Mouse (Mus musculus): ENCODE data around the gene Agtpbp1. TPM values are rescaled to one million over a fixed set of nuclear protein-coding genes. Genes with fewer than 3 reads are reported as not detected.

The Agtpbp1 gene
- polyA plus RNA-seq, 1 experiment = 50.1 TPM

DNA sequence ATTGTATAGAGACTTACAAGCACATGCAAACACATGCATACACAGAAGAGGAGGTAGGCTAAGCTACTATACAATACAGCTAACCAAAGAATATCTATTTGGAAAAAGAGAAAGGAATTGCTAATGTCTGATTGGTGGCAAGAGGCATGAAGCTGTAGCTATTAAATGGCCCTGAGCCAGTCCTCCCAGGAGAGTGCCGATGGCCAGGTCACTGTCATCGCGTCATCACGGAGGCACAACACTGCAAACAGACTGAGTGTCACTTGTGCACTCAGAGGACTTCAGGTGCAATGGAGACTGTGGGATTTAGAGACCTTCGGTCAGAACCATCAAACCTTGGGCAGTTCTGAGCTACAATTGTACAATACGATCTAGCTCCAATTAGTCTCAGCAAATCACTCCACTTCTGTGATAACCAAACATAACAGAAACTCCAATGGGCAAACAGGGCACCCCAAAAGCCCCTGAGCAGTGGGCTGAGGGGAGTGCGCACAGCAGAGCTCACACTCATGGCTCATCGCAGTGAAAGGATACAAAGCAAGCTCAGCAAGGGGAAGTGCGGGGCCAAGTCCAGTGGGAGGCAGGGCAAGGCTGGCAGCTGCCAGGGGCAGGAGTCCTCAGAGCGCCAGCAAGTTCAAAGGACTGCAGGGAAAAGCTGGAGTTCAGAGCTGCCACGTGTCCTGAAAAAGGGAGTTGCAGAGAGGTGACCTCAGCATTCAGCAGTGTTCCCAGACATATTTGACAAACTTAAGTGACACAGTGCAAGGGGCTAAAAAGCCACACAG, 130.8 kb downstream of the Agtpbp1 start:
- no peak for DNase-seq (ENCODE audit: low read depth)
- TF ChIP-seq CTCF (IDR thresholded peaks at IDR 0.05; ENCODE audit: borderline replicate concordance, extremely low read depth, insufficient read depth, insufficient read length) (no peak), POLR2A (IDR thresholded peaks at IDR 0.05; ENCODE audit: borderline replicate concordance, extremely low read depth, insufficient read depth, insufficient read length, poor library complexity, severe bottlenecking) (no peak)

- TF ChIP-seq CTCF (IDR thresholded peaks at IDR 0.05; ENCODE audit: borderline replicate concordance, extremely low read depth, insufficient read depth, insufficient read length) = no peak
- no peak for TF ChIP-seq POLR2A (IDR thresholded peaks at IDR 0.05; ENCODE audit: borderline replicate concordance, extremely low read depth, insufficient read depth, insufficient read length, poor library complexity, severe bottlenecking)
- no peak for DNase-seq (ENCODE audit: low read depth)
Observed at GRCm38 (mm10) chr13:59453582-59453981, 131.4 kb downstream of the Agtpbp1 start.

GRCm38 (mm10) chr13:59453045-59453444, 132.0 kb downstream of the Agtpbp1 start:
- no peak for DNase-seq (ENCODE audit: low read depth)
- TF ChIP-seq POLR2A (IDR thresholded peaks at IDR 0.05; ENCODE audit: borderline replicate concordance, extremely low read depth, insufficient read depth, insufficient read length, poor library complexity, severe bottlenecking) (no peak), CTCF (IDR thresholded peaks at IDR 0.05; ENCODE audit: borderline replicate concordance, extremely low read depth, insufficient read depth, insufficient read length) (no peak)

GRCm38 (mm10) chr13:59450840-59451239, 134.2 kb downstream of the Agtpbp1 start:
- no peak for DNase-seq (ENCODE audit: low read depth)
- TF ChIP-seq POLR2A (IDR thresholded peaks at IDR 0.05; ENCODE audit: borderline replicate concordance, extremely low read depth, insufficient read depth, insufficient read length, poor library complexity, severe bottlenecking) (no peak), CTCF (IDR thresholded peaks at IDR 0.05; ENCODE audit: borderline replicate concordance, extremely low read depth, insufficient read depth, insufficient read length) (no peak)

GRCm38 (mm10) chr13:59447130-59447529, 137.9 kb downstream of the Agtpbp1 start:
- DNase-seq (ENCODE audit: low read depth) = no peak
- TF ChIP-seq POLR2A (IDR thresholded peaks at IDR 0.05; ENCODE audit: borderline replicate concordance, extremely low read depth, insufficient read depth, insufficient read length, poor library complexity, severe bottlenecking) = no peak
- TF ChIP-seq CTCF (IDR thresholded peaks at IDR 0.05; ENCODE audit: borderline replicate concordance, extremely low read depth, insufficient read depth, insufficient read length) = no peak

DNA sequence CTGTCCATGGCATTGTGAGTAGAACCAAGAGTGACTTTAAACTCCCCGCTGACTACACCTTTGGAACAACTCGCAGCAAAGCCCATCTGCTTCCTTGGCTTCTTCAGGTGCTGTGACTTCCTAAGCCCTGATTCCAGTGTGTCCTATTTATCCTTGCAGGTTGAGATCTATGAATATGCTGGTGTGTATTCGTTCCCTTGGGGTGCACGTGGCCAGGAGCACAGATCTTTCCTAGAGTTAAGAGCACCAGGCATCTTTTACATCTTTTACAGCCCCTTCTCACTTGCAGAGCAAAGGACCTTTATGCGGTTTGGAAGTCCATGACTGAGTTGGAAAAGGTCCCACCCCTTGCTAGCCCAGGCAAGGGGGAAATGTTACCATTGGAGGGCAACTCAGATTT, 139.8 kb downstream of the Agtpbp1 start:
- no peak for DNase-seq (ENCODE audit: low read depth)
- TF ChIP-seq POLR2A (IDR thresholded peaks at IDR 0.05; ENCODE audit: borderline replicate concordance, extremely low read depth, insufficient read depth, insufficient read length, poor library complexity, severe bottlenecking) = no peak
- no peak for TF ChIP-seq CTCF (IDR thresholded peaks at IDR 0.05; ENCODE audit: borderline replicate concordance, extremely low read depth, insufficient read depth, insufficient read length)

DNA sequence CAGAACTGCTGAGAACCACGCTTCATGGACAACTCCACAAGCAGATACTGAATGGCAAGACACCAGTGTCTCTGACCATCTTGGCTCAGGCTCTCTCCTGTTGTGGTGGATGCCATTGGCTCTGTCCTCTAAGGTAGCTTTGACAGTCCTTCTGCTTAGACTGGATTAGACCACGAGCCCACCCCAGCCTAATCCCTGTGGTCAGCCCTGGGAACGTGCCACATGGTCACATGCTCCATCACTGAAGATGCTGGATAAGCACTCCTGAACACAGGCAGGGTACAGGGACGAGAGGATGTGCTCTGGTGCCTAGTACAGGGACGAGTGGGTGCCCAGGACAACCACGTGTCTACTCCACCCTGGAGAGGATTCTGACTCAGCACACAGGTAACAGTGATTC, 140.7 kb downstream of the Agtpbp1 start:
- DNase-seq (ENCODE audit: low read depth) = no peak
- TF ChIP-seq CTCF (IDR thresholded peaks at IDR 0.05; ENCODE audit: borderline replicate concordance, extremely low read depth, insufficient read depth, insufficient read length) (no peak), POLR2A (IDR thresholded peaks at IDR 0.05; ENCODE audit: borderline replicate concordance, extremely low read depth, insufficient read depth, insufficient read length, poor library complexity, severe bottlenecking) (no peak)

DNA sequence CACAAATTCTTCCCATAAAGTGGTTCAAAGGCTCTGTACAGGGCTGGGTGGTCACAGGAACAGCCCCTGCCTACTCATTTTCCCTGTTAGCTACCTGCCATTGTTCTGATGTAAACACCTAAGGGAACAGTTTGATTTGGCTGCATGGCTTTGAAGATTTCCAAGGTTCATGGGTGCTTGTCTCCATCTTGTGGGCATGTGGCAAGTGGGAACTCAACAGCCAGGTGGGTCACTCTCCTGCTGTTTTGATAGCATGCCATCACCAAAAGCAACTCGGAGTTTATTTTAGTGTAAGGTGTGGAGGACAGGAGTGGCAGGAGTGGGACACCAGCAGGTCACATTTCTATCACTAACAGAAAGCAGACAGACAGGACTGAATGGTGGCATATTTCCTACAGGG, 145.3 kb downstream of the Agtpbp1 start:
- DNase-seq (ENCODE audit: low read depth) = peak; percentile 32
- TF ChIP-seq CTCF (IDR thresholded peaks at IDR 0.05; ENCODE audit: borderline replicate concordance, extremely low read depth, insufficient read depth, insufficient read length) = peak; percentile 20; the same call in 1 of the 2 replicates
- TF ChIP-seq POLR2A (IDR thresholded peaks at IDR 0.05; ENCODE audit: borderline replicate concordance, extremely low read depth, insufficient read depth, insufficient read length, poor library complexity, severe bottlenecking) = no peak

GRCm38 (mm10) chr13:59434554-59434953, 150.5 kb downstream of the Agtpbp1 start:
- TF ChIP-seq CTCF (IDR thresholded peaks at IDR 0.05; ENCODE audit: borderline replicate concordance, extremely low read depth, insufficient read depth, insufficient read length) (no peak; the same call in 1 of the 2 replicates), POLR2A (IDR thresholded peaks at IDR 0.05; ENCODE audit: borderline replicate concordance, extremely low read depth, insufficient read depth, insufficient read length, poor library complexity, severe bottlenecking) (no peak)
- no peak for DNase-seq (ENCODE audit: low read depth)

- DNase-seq (ENCODE audit: low read depth) = peak; percentile 92
- TF ChIP-seq CTCF (IDR thresholded peaks at IDR 0.05; ENCODE audit: borderline replicate concordance, extremely low read depth, insufficient read depth, insufficient read length) (no peak), POLR2A (IDR thresholded peaks at IDR 0.05; ENCODE audit: borderline replicate concordance, extremely low read depth, insufficient read depth, insufficient read length, poor library complexity, severe bottlenecking) (no peak)
Observed at GRCm38 (mm10) chr13:59431124-59431864, 153.7 kb downstream of the Agtpbp1 start.

DNA sequence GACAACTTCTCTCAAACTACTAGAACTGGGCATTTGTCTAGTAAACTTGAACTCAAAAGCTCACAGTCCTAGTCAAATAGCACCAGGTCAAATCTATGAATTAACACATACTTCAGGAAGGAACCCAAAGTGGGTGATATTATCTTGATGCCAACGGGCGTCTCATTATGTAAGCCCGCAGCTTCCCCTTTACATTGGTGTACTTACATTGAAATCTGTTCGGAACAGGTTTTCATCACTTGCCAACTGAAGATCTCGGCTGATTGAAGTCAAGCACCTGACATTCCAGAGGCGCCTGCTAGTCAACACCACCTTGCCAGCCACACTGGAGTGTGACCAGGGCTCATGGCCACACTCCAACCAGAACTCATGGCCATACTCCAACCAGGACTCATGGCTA, 155.7 kb downstream of the Agtpbp1 start:
- no peak for DNase-seq (ENCODE audit: low read depth)
- no peak for TF ChIP-seq POLR2A (IDR thresholded peaks at IDR 0.05; ENCODE audit: borderline replicate concordance, extremely low read depth, insufficient read depth, insufficient read length, poor library complexity, severe bottlenecking)
- TF ChIP-seq CTCF (IDR thresholded peaks at IDR 0.05; ENCODE audit: borderline replicate concordance, extremely low read depth, insufficient read depth, insufficient read length) = no peak

Measured in brain, embryonic 14.5 days (tissue).